Mouse (Mus musculus) lung, postnatal 4 days (tissue): Measurements from ENCODE around the gene Znrf3.

ENCODE experiments used
- DNase-seq, 2 experiments: peaks; one replicate each; pipeline ENCODE4 v3.0.0; 2021

The Znrf3 gene

DNA sequence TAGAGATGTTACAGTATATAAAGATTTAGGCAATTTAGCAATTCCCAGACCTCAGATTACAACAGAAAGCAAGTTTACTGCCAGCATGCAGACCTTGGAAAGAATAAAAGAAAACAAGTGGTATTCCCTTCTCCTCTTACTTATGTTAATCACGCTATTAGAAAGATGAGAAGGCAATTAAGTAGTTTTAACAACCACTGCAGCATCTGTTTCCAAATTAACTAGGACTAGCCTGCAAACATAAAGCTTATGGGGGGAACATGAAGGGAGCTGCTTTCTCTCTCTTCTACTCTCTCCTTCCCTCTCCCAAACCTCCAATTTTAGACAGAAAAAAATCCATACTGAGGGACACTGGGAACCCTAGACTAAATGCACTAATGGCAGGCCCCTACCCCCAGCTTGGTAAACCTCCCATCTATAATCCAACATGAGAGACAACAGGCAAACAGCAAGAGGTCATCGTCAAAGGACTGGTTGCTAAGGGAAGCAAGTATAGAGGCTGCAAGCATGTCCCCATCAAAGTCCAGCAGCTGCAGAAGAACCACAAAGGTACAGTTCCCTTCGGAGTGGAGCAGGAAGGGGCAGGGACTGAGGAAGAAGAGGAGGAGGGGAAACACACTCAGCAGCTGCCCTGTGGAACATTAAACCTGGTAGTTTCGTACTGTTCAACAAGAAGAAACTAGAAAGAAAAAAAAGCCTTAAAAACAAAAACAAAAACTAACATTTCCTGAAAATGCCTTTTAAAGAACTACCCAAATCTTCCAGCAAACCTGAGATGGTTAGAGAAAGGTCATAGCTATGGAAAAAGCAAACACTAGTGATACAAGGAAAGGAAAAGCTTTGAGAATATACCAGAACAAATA, 53.4 kb downstream of the Znrf3 start:
- DNase-seq, result no peak

- no peak for DNase-seq
These were observed 62.0 kb downstream of the Znrf3 start for GRCm38 (mm10) chr11:5382652-5383051.

DNA sequence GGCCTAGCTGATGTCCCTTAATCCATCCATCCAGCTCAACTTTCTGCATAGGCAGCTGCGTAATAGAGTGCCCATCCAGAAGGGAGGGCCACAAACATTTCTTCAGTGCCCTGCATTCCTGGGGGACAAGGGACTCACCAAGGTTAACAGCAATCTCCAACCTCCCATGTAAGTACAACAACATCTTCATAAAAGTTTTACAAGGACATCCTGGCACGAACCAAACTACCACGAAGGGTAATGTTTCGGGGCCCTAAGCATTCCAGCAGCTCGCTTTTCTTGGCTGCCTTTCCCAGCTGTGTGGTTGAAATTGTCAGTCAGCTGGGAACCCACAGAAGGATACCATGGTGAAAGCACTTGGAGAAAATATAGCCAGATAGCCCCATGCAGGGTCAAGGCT, 63.4 kb downstream of the Znrf3 start:
- DNase-seq, result no peak

GRCm38 (mm10) chr11:5380275-5380674, 64.4 kb downstream of the Znrf3 start:
- DNase-seq, result peak in 1 of 2 experiments; percentile 48

- DNase-seq, result no peak
These were observed 75.5 kb downstream of the Znrf3 start for GRCm38 (mm10) chr11:5369176-5369575.

DNA sequence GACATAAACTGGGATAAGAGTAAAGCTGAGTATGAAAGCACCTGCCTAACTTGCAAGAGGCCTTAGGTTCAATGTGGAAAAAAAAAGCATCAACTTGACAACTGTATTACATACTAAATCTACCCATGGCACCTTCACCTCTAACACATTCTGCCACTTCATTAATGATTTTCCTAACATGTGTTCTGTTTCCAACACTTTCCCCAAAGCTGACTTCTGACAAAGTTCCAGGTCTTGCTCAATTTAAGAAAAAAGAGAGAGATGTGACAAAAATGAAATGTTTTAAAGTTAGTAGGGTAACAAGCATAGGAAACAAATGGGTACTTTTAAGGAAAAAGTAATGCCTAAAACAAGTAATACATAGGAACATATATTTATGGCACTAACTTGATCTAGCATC, 76.2 kb downstream of the Znrf3 start:
- no peak for DNase-seq

DNA sequence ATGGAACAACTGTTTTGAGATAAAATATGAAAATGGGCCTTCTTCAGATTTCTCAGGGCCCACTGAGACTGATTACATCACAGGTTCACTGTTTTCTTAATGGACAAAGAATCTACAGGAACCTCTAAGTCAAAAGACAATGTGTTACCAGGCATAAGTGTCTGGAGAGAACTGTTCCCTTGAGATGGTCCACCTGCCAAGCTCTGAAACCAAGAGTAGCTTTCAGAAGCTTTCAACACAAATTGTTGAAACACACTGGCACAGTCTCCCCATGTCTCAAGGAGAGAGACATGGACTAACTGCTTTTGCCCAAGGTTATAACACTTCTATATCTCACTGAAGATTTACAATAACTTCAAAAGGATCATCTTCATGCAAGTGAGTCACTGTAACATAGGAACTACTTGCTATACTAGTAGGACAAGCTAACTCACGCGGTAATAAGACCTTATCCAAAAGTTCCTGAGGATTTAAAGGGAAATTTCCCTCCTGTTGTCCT, 89.3 kb downstream of the Znrf3 start:
- no peak for DNase-seq

DNA sequence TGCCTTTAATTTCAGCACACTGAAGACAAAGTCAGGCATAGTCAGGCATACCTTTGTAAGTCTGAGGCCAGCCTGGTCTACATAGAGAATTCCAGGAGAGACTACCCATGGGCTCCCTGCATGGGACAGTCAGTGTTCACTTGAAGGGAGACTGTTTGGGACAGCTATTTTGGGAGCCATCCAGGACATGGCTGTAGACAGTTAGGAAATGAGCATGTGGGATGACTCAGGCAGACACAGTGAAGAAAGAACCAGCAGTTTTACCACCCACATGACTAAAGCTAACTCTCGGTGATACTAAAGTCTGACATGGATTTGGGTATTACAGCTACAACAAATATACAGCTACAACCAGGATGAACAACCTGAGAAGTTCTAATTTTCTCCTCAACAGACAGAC, 89.9 kb downstream of the Znrf3 start:
- peak; percentile 27 to 33 for DNase-seq

- DNase-seq, result no peak
These were observed 91.6 kb downstream of the Znrf3 start for GRCm38 (mm10) chr11:5353032-5353431.

DNA sequence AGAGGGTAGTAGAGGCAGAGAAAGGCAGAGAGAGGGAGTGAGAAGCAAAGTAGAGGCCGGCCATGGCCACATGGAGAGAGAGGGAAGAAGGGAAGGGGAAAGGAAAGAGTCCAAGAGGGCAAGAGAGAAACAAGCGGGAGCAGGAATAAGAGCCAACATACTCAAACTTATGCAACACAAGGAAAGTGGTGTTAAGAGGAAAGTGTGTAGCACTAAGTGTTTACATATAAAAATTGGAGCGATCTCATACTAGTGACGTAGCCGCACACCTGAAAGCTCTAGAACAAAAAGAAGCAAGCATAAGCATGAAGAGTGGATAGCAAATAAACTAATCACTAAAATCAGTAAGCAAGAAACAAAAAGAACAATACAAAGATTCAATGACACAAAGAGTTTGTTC, 95.2 kb downstream of the Znrf3 start:
- DNase-seq, result no peak

DNA sequence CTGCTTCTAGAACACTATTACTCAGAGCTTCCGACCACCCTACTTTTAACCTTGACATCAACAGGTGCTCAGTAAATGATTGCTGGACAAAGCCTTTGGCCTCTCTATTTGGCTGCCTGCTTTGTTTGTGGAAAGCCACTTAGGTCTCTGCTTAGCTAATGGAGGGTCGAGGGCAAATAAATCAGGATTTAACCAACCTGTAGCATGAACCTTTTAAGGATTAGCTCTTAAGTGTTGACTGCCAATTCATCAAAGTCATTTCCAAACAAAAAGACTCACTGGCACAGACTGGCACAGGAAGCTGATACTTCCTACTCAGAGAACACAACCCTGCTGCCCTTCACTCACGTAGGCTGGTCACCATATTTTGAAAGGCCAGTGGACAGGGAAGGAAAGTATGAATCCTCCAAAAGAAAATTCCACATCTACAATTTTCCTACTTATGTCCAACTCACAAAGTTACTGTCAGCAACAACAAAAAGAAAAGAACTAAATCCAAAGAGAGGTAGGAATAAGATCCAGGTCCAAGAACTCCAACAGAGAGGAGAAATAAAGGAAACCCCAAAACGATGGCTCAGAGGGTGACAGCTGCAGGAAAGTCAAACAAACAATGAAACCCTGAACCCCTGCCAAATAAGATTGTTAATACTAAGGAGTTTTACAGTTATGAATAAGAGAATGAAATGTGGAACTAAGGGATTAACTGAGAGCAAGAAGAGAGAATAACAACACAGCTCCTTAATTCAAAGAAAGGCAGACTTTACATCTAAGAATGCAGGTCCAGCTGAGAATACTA, 97.6 kb downstream of the Znrf3 start:
- no peak for DNase-seq

GRCm38 (mm10) chr11:5343748-5344147, 100.9 kb downstream of the Znrf3 start:
- no peak for DNase-seq

DNA sequence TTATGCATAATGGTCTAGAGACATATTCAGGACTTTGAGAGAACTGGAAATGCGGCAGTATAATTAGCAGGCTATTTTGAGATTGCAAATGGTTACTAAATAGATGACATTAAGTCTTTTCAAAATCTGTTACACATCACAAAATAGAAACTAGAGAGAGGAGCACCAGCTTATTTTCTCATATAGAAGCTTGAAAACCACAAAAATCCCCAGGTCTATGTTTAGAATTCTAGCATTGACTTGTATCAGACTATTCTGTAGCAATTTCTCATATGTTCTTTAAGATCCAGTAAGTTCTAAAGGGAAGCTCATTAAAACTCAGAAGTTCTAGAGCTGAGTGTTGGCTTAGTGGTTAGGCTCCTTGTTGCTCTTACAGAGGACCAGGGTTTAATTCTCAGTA, 104.9 kb downstream of the Znrf3 start:
- DNase-seq, result no peak

- no peak for DNase-seq
These were observed 107.8 kb downstream of the Znrf3 start for GRCm38 (mm10) chr11:5336852-5337251.

- no peak for DNase-seq
These were observed 108.4 kb downstream of the Znrf3 start for GRCm38 (mm10) chr11:5336269-5336668.

DNA sequence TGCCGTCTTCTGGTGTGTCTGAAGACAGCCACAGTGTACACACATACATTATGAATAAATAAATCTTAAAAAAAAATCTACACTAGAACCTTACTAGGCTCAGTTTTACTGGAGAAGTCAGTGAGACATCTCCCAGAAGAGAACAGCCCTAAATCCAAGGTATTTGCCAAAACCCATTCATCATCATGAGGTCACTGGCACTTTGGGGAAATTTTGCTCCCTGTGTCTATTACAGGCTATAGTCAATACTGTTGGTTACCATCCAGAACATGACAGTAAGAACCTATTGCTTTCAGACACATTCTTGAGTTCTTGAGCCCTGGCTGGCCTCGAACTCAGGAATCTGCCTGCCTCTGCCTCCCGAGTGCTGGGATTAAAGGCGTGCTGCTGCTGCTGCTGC, 113.8 kb downstream of the Znrf3 start:
- DNase-seq, result no peak

GRCm38 (mm10) chr11:5327693-5328092, 117.0 kb downstream of the Znrf3 start:
- no peak for DNase-seq

DNA sequence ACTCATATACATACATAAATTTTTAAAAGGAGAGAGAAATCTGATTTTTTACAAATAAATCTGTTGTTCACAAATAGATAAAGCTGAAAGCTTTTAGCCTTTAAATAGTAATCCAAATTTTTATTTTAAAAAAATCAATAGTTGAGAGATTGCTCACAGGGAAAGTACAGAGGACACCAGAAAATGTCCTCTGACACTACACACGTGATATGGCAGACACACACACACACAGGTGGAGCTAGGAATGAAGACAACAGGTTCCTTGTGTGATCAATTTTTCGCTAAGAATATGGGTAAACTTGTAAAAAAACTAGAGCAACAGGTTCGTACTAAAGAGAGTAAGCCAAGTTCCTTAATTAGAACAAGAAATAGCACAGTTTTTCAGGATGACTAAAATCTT, 118.4 kb downstream of the Znrf3 start:
- DNase-seq, result no peak

DNA sequence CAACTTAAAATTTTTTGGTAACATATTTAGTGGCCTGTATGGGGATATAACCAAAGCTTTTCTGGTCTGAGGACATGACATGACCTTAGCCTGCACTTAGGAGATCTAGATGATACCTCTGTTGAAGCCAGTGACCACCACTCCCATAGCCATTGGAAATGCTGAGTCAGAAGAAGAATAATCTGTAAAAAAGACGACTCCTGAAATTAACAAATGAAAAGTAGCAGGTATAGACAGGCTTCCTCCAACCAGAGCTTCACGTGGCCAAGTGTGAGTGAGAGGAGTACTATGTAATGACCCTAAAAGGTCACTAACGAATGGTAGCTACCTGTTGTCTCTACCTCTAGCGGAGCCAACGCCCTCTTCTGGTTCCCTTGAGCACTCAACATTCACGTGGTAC, 119.4 kb downstream of the Znrf3 start:
- no peak for DNase-seq

DNA sequence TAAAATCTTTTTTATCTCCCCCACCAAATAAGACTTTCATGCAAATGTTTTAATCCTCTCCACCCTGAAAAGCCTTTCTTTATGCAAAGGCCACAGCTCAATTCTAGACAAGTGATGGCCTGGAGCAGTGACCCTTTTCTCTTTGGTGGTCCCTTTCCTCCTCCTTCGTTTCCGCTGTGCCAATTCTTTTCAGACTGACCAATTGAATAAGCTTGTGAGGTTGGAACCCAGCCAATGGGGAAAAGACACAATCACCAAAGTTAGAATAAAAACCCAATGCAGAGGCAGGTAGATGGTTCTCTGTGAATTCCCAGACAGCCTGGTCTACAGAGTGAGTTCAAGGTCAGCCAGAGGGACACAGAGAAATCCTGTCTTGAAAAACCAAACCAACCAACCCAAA, 120.4 kb downstream of the Znrf3 start:
- no peak for DNase-seq

DNA sequence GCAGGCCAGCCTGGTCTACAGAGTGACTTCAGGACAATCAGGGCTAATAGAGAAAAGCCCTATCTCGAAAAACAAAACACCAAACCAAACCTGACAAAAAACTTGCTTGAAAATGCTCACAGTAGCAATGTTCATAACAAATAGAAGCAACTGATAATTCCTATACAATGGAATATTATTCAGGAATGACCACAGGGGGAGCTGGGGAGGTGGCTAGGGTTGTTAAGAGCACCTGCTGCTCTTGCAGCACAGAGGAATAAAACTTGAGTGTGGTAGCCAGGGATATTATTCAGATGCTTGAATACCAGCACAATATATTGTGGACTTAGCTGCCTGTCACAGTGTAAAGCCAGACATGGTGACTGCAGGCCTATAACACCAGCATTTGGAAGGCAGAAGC, 123.0 kb downstream of the Znrf3 start:
- DNase-seq, result no peak

- DNase-seq, result no peak
These were observed 125.7 kb downstream of the Znrf3 start for GRCm38 (mm10) chr11:5318976-5319375.

DNA sequence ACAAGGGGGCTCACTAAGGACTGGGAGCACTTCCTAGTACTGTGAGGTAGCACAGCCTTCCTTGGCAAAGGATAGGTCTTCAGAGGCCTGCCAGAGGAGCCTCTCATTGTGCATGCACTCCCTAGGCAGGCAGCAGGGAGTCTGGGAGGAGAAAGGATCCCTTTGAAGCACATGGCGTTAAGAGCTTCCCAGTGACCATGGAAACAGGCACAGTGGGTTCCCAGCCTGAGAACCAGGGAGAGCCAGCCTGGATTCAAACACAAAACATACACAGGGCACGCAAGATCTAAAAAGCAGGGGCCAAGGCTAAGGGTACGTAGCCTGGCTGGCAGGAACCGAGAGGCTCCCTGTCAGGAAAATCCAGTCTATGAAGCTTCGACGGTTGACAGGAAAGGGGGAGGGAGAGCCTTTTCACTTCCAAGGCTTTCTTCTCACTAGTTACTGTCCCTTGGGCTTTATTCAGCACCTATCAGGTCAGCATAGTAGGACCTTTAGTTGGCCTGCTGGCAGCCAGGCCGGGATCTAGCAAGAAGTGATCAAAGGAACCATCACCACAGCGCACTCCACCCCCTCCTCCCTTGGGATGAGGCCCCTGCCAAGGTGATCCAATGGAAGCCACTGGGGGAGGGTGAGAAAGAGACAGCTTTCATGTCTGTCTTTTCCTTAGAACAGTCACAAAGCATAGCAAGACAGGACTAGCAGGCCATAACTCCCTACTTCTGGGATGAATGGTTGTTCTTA, 126.4 kb downstream of the Znrf3 start:
- DNase-seq, result peak in 1 of 2 experiments; percentile 24
